Mouse (Mus musculus): ENCODE measurements around the gene Sytl1. TPM values are rescaled to one million over a fixed set of nuclear protein-coding genes. Genes with fewer than 3 reads are reported as not detected.
A peak's percentile ranks its signal among the peaks of the same experiment; 100 is the strongest.

The Sytl1 gene
- total RNA-seq (2021), result under 1 TPM; 0.19 to 0.44 TPM
- long read RNA-seq, experiment 1, result 0 reads
- long read RNA-seq, experiment 2, partial matches to known transcripts, result 1 of 2 reads
- long read RNA-seq, experiment 2, other reads (novel, unspliced or antisense), result 1 of 2 reads

DNA sequence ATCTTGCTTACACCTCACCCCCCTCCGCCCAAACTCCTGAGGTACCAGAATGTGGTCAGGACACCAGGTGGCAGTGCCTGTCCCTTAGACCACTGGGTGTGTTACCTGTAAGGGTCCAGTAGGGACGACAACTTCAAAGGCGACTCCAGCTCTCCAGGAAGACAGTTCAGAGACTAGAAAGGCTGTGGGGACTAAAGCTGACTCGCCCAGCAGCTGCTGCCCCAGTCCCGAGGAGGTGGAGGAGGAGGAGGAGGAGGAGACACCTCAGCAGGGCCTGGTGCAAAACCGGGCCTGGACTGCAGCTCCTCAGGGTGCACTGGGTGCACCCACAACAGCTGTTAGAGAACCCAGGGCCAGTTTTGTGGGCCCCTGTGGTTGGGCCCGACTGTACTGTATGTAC, at the start of gene Sytl1:
Gene Sytl1, minus strand, starts transcription at position 232 of the 400 bp plus-strand sequence.
- no peak for DNase-seq (ENCODE audit: low spot score in 2 of 2)

DNA sequence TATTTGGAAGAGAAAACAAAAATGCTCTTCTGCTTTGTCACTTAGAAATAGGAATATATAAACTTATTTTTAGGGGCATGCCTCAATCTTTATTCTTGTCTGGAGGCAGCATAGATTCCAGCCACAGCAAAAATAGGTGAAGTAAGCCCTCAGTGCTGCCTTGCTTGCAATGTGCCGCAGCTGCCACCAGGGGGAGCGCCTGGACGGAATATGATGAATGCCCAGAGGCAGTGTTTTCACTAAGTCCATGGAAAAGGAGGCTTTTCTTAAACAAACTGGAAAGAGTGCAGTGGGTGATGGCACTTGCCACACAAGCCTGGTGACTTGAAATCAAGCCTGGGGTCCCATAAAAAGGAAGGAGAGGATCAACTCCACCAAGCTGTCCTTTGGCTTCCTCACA, 47.0 kb upstream of the Sytl1 start:
- DNase-seq (ENCODE audit: low spot score in 2 of 2), result peak; percentile 85 to 89

DNA sequence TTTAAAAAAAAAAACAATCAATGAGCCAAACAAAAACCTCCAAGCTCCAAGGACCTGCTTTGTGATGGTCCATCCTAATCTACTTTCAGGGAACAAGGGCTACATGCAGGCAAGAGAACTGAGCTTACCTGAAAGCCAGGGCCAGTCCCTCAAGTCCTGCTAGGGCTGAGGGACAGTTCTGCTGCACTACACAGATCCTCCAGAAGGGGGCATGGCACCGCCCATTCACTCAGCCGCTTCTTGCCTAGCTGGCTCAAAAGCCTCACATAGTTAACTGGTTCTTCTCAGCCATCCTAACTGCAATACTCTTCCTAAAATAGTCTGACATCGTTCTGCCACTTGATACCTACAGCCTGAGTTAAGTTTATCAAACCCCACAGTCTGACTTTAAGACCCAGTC, 44.4 kb upstream of the Sytl1 start:
- DNase-seq (ENCODE audit: low spot score in 2 of 2), result peak; percentile 31 to 46

DNA sequence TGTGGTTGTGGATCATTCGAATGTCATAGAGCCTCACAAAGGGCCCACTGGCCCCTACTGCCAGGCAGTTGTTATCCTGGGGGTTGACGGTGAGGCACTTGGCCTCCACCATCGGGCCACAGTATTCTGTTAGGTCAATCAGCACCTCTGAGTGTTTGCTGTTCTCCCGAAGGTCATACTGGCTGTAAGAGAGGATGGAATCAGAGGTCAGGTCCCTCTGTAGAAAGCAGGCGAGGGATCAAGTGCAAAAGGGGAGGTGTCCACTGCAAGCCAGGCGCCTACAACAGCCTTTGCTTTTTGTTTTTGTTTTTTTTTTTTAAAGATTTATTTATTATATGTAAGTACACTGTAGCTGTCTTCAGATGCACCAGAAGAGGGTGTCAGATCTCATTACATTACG, 42.9 kb upstream of the Sytl1 start:
- DNase-seq (ENCODE audit: low spot score in 2 of 2), result no peak

DNA sequence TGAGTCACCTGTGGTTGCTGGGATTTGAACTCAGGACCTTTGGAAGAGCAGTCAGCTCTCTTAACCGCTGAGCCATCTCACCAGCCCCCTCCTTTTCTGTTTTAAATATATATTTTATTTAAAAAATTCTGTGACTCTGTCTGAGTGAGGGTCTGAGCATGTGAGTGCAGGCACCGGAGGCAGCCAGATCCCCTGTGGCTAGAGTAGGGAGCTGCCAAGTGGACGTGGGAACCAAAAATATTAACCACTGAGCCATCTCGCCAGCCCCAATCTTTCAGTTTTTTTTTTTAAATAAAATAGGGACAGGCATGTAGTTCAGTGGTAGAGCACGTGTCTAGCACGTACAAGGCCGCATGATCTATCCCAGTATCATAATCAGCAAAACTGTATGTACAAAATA, 41.9 kb upstream of the Sytl1 start:
- DNase-seq (ENCODE audit: low spot score in 2 of 2), result no peak

DNA sequence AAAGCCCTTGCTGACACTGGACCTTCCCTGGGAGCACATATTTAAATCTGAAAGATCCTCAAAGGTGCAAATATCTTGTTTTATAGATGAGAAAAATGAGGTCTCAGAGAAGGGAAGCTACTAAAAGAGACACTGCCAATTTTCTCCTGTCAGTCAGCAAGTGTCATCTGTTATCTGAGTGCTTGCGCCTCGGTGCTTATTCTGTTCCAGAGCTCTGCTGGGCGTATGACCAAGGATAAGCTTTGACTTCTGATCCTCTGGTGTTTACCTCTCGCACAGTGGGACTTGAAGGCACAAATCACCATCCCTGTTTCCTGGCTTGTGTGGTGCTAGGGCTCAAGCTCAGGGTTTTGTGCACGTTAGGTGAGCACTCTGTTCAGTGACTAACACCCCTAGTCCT, 39.8 kb upstream of the Sytl1 start:
- peak; percentile 27 to 47 for DNase-seq (ENCODE audit: low spot score in 2 of 2)

DNA sequence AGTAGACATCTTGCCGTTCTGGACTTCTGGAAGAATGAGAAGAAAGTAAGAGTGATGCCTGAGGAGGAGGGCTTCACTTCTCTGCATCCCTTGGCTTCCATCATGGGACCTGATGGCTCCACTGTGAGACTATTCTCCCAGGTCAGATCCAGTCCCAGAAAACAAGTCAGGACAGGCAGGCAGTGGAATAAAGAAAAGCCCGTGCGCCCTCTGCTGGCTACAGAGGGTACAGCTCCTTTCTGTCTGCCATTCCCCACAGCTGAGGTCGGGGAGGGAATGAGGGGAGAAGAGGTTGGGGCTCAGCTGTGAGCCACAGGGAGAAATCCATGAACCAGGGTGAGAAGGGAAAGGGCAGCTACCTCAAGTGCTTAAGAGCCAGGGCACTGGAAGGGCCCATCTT, 38.9 kb upstream of the Sytl1 start:
- peak; percentile 77 to 80 for DNase-seq (ENCODE audit: low spot score in 2 of 2)

DNA sequence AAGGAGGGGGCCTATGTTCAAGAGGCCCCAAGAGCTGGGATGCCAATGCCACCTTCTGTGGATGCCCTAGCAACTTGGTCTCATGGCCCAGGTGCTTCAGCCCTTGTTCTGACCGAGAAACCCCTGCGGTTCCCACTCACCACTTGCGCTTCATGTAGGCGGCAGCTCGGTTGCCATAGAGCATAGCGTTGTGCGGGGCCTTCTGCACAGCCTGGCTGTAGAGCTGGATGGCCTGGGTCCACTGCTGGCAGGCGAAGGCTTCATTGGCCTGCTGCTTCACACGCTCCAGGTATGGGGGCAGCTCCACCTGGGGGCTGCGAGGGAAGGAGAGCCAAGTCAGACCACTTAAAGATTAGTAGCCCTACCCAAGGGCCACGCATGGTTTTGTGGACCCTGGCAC, 37.5 kb upstream of the Sytl1 start:
- DNase-seq (ENCODE audit: low spot score in 2 of 2), result no peak

DNA sequence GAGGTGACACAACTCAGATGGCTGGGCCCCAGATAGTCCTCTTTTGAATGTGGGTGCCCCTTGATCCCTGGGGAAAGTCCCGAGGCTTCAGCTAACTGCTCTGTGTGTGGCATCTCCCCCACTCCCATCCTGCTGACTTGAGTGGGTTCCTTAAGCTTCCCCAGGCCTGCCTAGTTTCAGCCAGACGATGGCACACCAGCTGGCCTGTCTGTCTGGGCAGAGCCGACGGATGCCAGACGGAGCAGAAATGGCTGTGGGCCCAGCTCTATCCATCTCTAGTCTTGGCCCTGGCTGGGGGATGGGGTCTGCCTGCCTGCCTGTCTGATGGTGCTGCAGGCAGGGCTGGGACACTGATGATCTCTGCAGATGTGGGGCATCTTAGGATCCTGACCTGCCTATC, 36.8 kb upstream of the Sytl1 start:
- DNase-seq (ENCODE audit: low spot score in 2 of 2), result peak; percentile 66 to 72

DNA sequence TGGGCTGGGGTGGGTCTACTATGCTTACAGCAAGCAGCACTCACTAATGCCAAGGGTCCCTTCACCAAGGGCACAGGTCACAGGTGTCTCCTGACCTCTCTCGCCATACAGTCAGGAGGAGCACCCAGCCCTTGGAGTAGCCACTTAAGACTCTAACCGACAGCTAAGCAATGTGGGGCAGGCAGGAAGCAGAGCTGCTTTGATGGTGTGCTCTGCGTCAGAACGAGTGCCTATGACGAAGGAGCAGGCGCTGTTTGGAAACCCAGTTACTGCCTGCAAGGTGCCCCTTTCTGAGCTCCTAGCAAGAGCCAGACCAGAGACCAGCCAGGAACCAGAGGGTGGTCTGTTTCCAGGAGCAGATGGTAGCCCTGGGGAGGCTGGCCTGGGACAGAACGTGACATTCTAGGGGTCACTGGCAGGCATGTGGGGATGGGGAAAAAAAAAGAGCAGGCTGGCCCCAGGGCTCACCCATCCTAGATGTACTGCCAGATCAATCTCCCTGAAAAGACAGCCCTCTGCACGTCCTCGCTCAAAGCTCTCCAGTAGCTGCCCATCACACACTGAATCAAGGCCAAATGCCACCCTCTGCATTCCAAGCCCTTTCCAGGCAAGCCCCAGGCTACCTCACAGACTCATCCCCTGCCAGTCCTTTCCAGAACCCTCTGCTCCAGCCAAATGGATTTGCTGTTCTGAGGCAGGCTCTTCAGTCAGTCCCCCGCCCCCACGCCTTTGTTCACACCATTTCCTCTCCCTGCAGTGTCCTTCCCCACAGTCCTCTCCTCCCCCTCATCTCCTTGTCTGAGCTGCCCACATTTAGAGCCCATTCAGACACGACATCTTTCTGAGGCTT, 35.8 kb upstream of the Sytl1 start:
- peak; percentile 47 to 69 for DNase-seq (ENCODE audit: low spot score in 2 of 2)

DNA sequence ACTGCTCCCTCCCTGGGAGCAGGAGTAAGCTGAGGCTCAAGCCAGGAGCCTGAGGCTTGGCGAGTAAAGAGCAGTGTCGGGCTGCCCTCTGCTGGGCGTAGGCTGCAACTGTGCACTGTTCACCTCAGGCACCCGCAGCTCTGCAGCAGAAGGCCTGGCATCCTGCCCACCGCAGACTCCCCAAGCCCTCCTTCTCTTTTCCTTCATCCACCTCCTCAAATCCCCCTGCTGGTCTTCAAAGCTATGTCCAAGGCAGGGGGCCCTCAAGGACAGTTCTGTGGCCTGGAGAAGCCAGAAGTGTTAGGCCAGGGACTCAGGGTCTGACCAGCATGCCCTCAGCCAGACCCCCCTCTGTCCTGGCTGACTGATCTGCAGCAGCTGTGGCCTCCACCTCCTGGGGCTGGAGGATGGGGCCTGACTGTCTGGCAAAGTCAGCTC, 34.9 kb upstream of the Sytl1 start:
- DNase-seq (ENCODE audit: low spot score in 2 of 2), result peak; percentile 89

DNA sequence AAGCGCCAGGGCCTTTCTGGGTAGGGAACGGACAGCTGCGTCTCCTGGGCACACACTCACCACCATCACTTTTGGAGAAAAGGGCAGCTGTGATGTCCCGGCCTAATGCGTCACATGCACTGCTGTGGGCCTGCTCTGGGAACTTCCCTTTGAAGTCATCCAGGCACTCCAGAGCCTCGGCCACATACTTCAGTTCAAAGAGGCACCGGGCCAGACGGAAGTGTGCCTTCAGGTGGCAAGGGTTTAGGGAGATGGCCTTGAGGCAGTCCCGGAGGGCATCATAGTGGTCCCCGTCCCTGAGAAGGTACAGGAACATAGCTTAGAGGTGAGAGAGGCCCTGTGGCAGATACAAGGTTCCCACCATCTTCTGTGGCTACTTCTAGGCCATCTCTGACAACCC, 34.4 kb upstream of the Sytl1 start:
- DNase-seq (ENCODE audit: low spot score in 2 of 2), result no peak

DNA sequence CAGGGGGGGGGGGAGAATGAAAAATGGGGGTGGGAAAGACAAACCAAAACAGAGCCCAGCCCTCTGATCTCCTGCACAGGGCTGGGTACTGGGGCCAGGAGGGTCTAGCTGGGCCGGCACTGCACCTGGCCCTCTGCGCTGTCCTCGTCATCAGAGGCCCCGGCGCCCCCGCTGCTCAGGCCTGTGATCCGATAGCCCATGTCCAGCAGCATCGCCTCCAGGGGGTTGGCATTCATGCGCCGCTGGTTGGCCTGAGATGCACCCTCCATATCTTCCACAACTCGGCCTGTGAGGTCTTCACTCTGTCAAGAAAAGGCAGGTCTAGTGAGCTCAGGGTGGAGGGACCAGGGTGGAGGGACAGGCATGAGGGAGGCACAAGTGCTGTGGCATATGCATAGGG, 31.2 kb upstream of the Sytl1 start:
- DNase-seq (ENCODE audit: low spot score in 2 of 2), result no peak

DNA sequence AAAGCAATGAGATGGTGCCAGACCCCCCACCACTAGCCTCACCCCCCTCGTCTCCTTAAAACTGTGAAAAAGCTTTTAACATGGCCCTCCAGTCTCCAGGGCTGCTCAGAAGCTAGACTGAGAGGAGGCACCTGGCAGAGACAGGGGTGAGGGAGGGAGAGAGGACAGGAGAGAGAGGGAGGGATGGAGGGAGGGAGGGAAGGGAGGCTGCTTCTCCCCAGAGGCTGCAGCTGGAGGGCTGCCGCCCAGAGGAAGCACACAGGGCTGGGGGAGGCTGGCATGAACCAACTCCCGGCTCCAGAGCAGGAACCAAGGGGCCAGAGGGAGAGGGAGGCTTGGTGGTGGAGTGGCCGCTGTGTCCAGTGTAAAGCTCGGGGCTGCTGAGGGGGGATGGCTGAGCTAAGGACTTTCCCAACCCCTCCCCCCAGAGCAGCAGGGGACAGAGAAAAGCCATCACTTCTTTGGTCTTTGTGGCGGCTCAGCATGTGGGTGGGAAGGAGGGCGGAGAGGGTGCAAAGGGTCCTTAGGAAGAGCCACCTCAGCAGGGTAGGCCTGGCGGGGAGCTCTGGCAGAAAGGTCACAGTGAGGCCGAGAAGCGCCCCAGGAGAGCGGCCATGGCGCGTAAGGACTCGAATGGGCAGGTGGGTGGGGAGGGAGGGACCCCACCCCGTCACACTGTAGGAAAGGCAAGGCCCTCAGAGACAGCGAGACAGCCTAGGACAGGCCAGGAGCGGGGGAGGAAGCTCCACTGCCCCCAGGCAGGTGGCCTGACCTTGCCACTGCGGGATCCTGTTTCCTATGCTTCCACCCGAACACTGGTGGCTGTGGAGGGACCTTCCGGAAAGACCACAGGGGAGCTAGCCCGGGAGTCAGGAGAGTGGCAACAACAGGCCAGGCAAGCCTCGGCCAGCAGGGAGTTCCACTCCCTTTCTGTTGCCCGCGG, 30.3 kb upstream of the Sytl1 start:
- DNase-seq (ENCODE audit: low spot score in 2 of 2), result no peak

DNA sequence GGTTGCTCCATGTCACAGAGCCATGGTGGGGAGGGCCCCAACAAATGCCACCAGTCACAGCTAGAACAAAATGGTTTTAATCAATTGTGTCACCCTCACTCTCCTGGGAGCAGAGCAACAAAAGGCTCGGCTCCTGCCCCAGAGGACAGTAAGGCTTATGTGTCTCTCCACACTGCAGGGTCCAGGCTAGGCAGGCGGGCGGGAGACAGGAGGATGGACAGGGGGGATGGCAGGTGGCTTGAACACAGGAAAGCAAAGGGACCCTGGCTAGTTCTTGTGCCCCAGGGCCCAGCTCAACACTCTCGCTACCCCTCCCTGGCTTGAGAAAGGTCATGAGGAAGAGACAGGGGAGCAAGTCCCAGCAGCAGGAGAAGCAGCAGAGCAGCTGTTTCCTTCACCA, 29.5 kb upstream of the Sytl1 start:
- no peak for DNase-seq (ENCODE audit: low spot score in 2 of 2)

DNA sequence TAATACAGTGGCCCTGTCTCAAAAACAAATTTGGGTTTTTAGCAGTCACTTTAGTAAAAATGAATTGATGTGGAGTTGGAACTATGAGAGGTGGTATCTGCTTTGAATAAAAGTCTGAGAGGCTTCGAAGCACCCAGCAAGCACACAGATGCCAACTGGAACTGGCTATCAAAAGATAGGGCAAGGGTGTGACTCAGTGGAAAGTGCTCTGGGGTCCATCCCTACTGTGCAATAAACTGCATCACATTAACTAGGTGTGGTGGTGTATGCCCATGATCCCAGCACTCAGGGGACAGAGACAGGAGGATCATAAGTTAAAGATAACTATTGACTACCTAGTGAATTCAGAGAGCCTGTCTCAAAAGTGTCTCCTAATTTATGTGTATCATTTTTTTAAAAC, 28.3 kb upstream of the Sytl1 start:
- DNase-seq (ENCODE audit: low spot score in 2 of 2), result no peak

DNA sequence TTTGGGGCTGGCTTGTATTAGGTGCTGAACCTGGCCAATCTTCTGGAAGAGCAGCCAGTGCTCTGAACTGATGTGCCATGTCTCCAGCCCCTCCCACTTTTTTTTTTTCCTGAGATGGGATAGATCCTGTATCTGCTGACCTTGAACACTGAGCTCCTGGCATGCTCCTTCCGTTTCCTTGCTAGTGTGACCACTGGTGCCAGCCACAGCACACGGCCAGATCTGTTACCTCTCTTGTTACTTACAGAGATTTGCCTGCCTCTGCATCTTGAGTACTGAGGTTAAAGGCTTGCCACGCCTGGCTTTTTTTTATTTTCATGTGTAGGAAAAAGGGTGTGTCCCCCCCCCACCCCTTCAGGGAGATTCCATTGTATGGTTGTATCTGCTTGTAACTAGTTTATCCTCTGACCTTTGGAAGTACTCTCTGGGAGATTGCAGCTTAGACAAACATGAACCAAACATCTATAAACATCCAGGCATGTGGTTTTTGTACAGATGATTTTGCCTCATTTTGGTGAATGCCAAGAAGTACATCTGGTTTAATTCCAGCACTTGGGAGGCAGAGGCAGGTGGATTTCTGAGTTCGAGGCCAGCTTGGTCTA, 23.7 kb upstream of the Sytl1 start:
- no peak for DNase-seq (ENCODE audit: low spot score in 2 of 2)

DNA sequence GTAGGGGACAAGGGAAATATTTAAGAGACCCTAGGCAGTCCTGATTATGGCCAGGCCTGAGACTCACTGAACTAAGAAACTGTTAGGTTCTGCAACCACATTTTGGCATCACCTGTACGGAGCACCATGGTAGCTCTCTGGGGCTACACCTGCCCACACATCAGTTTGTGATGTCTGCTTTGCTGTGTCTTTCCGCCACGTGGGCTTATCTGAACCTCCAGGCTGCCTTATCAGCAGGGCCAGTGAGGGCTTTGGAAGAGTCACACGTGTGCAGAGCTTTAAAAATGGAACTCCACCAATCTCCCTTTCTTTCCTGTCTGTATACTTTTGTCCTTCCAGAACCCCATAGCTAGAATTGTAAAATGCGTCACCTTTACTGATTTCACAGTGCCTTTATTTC, 23.0 kb upstream of the Sytl1 start:
- DNase-seq (ENCODE audit: low spot score in 2 of 2), result no peak

DNA sequence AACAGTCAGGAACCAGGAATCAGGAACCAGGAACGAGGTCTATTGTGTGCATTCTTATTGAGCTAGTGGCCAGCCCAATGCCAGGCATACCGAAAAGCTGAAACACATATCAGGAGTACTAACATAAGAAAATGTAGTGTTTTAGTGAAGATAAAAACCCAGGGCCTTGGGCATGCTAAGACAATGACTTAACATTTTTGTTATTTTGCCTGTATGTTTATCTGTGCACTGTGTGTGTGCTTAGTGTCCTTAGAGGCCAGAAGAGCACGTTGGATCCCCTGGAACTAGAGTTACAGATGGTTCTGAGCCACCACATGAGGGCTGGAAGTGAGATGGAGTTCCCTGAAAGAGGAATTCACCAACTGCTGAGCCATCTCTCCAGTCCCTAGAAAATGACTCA, 22.4 kb upstream of the Sytl1 start:
- DNase-seq (ENCODE audit: low spot score in 2 of 2), result no peak

DNA sequence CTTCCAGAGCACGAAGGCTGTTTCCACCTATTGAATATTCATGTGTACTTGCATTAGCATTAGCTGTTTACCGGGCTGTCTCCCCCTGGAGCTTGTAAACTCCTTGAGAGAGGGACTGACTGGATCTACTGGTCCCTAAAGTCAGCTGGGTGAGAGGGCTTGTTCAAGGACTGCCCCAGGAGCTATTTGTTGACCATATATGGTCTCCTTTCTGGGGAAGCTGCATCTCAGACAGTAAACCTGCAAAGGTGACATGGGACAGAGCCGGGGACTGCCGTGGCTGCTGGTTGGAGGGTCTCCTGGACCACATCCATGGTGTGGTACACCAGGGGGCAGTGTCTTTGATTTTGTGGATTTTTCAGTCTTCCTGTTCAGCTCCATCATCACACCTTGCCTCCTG, 19.7 kb upstream of the Sytl1 start:
- no peak for DNase-seq (ENCODE audit: low spot score in 2 of 2)

DNA sequence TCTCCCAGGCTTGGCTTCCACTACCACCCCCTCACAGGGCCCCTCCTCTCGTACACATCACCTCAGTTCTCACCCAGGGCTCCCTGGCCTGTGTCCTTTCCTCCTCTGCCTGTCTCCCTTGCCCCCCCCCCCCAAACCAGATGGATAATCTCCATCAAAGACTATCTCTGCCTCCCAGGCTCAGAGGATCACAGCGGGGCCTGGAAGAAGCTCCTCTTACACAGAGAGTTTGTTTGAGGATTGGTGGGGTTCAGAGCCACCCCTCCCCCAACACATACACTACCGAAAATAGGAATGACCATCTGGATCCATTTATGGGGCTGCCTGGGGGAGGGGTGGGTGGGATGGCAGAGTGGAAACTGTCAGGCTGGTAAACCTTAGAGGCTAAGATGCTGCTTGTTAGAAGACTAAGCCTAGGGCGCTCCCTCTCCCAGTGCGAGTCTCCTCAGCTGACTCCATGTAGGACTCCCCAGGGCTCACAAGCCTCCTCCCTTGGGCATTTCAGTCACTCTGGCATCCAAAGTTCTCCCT, 19.1 kb upstream of the Sytl1 start:
- DNase-seq (ENCODE audit: low spot score in 2 of 2), result no peak

Data from layer of hippocampus, postnatal 14 days (tissue).